Mouse (Mus musculus): ENCODE measurements around the gene Ubash3b. TPM values are rescaled to one million over a fixed set of nuclear protein-coding genes. Genes with fewer than 3 reads are reported as not detected.

Ubash3b gene
- total RNA-seq (2015) (8.8 and 9.9 TPM in 2 replicates), total RNA-seq (2017) (5.3 and 5.8 TPM in 2 replicates)

DNA sequence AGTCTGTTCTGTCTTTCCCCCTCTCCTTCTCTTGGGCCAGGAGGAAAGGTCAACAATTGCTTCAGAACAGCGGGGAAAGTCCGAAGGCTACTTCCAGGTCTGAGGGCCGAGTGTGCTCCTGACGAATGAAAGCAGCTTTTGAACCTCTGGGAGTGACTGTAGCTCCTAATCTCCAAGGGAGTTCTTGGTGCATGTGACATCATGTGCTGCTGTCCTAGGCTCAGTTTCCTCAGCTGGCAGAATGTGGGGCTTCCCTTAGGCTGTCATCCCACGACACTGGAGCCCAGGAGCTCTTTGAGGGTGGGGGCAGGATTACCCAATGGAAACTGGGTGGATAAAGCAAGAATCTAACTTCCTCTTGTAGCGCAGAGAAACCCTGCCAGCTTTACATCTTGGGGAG, at the start of gene Ubash3b:
Gene Ubash3b, minus strand, starts transcription at position 285 of the 400 bp plus-strand sequence.
- ATAC-seq (replicated peaks; ENCODE audit: poor library complexity) = peak; percentile 54

DNA sequence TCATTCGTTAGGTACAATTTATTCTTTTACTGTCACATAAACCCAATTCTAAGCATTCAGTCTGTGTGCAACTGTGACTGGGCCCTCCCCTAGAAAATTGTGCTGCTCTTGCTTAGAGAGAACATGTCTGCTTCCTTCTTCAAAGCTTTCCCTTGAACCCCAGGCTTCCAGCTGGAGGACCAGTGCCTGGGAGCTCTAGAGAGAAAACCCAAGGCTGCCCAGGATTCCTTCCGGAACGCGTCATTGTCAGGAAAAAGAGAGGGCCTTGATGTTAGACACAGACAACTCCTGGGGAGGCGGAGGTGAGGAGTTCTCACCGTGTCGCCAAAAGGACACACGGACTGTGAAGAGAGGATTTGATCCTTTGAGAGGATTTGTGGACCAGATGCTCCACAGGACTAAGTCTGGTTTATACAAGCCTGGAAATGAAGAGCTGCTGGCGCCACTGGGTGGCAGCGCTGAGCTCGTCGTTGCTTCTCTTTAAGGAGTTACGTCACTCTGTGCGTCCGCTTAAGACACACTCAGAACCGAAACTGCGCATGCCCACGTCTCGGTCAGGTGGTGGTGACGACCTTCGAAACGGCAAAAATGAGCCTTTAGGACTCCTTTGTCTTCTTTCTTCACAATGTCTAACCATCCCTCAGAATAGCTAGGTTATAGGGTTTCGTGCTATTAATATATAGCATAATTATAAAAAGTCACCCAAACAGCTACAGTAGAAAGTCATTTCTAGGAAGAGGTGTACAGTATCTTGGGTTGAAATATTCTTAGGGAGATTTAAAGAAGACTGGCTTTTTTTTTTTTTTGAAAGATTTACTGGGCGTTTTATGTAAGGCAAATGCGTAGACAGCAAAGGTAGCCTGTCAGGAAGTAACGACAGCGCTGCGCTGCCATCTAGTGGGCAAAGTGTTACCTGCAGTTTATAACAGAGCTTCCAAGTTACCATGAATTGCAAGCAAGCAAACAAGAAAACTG, 45.9 kb upstream of the Ubash3b start:
- peak; percentile 98 for ATAC-seq (replicated peaks; ENCODE audit: poor library complexity)

DNA sequence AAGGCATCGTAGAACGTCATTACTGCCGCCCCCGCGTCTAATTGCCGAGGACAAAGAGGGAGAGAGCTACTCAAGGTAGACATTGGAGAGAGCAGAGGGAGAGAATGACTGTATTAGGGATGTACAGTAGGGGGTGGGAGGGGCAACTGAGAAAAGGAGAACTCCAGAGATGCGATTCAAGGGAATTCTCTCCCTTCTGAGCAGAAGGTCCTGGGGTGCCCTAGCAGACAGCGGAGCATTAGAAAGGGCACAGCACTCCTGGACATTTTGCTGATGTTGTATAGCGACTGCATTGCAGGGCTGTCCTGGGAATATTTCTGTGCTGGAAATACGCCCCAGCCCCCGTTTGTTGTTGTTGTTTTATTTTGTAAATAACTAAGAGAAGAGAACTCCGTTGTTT, 45.2 kb upstream of the Ubash3b start:
- ATAC-seq (replicated peaks; ENCODE audit: poor library complexity) = no peak

DNA sequence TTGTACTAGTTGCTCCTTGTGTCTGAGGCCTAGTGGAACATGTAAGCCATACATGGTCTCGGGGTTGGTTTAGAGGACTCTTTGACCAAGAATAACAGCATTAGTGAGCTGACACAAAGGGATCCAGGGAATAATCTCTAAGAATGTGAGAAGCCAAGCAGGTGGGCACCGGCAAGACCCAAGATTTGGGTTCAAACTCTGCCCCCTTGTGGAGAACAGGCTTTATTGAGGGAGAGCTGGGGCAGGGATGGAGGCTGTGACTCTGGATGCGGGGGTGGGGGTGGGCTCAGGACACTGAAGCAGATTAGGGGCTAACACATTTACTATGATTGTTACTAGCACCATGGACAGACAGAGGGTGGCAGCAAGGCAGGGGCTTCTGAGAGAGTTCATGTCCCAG, 43.8 kb upstream of the Ubash3b start:
- ATAC-seq (replicated peaks; ENCODE audit: poor library complexity) = no peak

DNA sequence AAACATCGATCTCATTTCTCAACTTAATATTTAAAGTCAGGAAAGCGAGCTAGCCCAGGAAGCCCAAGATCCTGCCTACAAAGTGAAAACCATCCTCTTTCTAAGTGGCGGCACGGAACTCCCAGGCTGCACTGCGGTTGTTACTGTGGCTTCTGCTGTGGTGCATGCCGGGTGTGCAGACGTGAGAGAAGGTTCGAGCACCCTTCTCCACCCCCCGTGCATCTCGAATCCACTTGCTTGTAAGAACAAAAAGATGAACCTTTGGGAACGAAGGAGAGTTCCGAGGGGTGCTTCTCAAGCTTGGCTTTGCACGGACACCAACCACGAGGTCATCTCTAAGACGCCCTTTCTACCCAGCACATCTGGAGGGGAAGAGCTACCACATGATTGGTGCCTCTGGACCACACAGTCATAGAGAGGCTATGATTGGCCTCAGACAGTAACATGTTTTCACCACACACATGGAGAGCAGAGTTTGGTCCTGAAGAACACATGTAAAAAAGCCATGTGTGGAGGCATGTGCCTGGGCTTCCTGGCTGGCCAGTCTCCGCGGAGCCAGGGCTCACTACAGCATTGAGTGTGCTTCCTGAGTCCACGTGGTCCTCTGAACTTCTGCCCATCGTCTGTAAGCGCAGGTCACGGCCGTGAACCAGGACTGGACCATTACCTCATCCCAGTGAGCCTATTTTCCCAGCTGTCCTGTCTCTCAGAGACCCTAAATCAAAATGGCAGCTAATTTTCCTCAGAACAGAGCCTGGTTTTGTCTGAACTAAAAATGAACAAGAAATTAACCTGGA, 38.2 kb upstream of the Ubash3b start:
- no peak for ATAC-seq (replicated peaks; ENCODE audit: poor library complexity)

DNA sequence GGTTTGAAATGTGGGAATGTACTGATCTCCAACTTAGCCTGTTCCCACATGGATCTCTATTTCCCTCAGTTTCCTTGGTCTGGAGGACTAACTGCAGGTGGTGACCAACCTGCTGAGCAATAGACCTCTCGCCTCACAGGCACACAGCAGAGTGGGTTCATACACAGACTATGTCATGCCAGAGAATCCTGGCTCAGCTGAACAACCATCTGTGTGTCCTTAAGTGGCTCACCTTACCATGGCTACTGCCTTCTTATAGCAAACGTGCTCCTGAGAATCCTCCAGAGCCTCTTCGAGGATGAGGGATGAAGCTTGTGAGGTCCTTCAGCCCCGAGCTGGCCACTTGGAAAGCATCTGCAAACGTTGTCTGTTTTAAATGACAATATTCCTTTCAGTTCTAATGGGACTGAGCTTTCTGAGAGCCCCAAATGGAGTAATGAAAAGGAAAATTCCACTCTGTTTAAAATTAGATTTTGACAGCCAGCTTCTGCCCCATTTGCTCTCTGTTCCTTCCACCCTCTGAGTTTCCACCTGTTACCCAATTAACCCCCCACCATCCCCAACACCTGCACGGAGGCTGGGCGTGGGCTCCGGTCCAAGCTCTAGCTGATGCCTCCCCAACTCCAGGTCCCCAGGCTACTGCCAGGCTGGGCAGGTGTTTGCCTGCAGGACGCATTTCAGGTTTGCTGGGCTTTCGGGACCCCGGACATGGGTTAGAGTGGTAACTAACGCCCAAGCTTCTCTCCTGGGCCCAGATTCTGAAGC, 37.2 kb upstream of the Ubash3b start:
- ATAC-seq (replicated peaks; ENCODE audit: poor library complexity) = no peak

DNA sequence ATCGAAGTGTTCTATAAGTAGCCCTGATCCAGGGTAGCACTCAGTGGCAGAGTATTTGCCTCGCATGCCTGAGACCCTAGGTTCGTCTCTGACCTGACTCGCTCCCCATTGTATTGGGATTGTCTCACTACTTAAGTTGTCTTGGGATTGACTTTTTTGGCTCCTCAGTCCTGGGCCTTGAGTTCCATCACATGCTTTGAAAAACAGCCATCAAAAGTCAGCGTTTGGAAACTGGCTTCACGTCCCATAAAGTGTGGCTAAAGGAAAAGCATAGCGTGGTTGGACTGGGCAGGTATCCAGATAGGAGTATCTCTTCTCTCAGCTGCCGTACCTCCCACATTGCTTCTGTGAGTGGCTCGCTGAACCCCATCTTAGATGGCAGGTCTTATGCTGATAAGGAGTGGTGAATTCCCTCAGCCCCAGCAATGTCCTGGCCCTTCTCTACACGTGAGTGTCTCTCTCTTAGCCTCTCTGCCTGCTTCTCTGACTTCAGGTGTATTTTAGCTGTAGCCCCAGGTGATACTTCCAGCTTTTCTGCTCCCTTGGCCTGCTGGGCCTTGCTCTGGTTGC, 34.3 kb upstream of the Ubash3b start:
- ATAC-seq (replicated peaks; ENCODE audit: poor library complexity) = peak; percentile 89

DNA sequence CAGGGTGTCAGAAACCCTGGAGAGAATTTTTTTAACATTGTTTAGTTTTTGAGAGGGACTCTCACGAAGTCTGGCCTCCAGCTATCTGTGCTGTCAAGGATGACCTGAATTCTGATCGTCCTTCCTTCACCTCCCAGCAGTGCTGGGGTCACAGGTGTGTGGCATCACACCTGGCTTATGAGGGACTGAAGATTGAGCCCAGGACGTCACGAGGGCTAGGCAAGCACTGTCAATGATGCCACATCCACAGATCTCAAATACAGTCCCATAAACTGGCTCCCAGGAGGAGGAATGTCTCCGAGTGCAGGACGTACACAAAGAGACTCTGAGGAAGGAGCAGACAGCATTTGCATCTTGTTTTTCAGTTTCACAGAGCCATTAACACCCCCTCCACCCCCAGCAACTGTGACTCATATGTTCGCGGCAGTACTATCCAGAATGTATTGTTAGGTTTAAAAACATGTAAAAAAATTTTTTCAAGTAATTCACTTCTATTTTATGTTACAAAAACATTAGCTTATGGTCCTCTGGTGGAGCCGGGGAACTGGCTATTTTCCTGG, 30.2 kb upstream of the Ubash3b start:
- no peak for ATAC-seq (replicated peaks; ENCODE audit: poor library complexity)

DNA sequence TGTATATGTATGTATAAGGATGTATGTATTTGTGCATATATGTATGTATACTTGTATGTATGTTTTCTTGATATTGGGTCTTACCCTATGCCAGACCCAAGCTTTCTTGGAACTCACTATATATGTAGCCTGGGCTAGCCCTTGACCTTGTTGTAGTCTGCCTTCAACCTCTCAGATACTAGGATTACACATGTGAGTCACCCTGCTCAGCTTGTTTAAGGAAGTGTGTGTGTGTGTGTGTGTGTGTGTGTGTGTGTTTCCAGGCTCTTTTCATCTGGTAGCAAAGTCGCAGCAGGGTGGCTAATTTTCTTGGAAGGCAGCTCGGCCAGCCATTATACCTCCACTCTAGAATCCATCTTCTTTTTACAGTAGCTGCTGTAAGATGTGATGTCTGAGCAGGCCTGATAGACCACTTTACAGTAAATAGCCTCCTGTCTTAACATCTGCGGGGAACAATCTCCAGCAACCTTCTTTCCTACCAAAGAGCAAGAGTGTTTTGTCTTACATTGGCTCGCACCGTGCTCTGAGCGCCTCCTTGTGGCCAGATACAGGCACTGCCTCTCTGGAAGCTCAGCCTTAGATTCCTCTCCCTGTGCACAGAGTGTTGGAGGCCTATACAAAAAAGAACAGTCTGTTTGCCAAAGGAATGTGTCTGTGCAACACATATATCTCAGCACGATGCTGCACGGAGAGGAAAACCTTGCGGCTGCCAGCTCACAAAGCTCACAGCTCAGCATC, 29.4 kb upstream of the Ubash3b start:
- peak; percentile 95 for ATAC-seq (replicated peaks; ENCODE audit: poor library complexity)

DNA sequence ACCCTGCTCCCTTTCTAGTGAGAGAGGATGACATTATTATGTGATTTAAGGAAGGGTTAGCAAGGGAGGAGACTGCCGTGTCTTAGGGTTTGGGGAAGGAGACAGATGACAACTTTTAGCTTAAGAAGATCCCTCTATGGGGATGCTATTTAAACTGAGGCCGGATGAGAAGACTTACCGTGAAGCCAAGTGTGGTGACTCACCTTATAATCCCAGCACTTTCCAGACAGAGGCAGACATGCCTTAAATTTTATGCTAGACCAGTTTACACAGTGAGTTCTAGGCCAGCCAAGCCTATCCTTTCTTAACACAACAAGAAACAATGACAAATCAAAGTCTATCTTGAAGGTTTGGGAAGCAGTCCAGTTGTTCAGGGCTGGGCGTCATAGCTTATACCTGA, 26.4 kb upstream of the Ubash3b start:
- ATAC-seq (replicated peaks; ENCODE audit: poor library complexity) = no peak

DNA sequence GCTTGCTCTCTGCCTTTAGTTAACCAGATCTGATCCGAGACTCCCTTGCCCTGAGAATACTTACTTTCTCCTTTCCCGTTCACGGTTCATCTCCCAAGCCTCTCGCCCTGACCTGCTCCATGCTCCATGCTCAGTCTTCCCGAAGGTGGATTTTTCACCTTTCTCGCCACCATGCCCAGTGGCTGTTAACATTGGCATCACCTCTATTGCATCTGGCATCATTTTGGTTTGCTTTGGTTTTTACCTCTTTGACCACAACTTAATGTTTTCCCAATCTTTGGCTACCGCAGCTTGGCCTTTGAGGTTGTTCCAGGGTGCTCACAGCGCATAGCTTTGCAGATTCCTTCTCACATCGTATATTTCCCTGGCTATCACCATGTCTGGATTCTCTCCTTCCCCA, 26.0 kb upstream of the Ubash3b start:
- ATAC-seq (replicated peaks; ENCODE audit: poor library complexity) = no peak

DNA sequence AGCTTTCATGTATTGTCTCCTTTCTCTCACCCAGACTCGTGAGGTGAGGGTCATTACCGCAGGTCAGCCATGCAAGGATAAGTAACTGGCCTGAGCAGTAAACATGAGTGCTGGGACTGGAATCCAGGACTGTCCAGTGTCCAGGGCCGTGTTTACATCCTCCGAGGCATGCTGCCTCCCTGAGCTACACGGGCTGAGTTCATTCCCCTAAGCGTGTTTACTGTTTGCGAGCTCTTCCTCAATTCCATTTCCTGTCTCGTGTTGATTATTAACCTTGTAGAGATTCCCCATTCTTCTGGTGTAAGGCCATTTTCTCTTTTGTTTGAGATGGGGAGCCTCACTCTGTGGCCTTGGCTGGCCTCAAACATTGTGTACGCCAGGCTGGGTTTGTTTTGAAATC, 23.8 kb upstream of the Ubash3b start:
- no peak for ATAC-seq (replicated peaks; ENCODE audit: poor library complexity)

DNA sequence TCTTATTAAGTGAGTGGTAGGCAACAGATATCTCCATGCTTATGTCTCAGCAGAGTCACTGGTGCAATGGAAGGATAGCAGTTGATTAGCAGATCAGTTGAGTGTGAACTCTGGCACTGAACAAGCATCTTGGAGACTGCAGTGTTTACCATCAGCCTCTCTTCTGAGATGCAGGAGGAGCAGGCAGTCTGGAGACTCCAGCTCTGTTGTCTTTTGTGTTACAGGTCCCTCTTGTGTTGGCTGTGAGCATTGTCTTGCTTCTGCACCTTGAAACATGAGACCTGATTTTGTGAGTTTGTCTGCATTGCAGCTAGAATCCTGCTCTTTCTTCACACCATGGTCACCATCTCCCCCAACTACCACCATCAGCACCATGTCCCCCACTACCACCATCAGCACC, 21.1 kb upstream of the Ubash3b start:
- ATAC-seq (replicated peaks; ENCODE audit: poor library complexity) = peak; percentile 92

DNA sequence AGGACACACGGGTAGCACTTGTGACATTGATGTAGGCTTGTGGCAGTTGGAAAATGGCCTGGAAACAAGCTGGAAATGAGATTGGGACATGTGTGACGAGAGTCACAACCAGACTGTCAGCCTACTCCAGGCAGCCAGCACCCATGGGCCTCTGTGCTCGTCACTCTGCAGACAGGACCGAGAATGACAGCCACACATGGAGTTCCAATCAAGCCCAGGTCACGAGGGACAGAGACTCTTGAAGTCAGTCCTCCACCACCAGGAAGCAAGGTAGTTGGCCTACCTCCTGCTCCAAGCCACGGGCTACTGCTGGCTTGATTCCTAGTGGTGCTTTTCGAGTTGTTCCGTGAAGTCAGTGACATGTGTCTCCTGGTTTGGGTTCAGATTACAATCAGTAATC, 20.3 kb upstream of the Ubash3b start:
- no peak for ATAC-seq (replicated peaks; ENCODE audit: poor library complexity)

DNA sequence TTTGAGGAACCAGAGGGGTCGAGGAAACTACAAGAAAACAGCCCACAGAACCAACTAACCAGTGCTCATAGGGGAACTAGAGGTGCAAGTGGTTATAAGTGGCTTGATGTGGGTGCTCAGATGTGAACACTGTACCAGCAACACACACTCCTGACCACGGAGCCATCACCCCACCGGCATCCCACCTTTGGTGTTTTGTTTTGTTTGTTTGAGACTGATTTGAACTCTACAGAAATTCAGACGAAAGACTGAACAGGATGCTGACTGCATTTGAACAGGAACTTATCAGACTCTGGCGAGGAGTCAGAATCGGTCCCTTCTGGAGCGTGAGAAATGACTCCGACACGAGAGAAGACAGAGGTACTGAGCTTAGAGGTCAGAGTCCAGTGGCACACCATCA, 19.9 kb upstream of the Ubash3b start:
- no peak for ATAC-seq (replicated peaks; ENCODE audit: poor library complexity)

DNA sequence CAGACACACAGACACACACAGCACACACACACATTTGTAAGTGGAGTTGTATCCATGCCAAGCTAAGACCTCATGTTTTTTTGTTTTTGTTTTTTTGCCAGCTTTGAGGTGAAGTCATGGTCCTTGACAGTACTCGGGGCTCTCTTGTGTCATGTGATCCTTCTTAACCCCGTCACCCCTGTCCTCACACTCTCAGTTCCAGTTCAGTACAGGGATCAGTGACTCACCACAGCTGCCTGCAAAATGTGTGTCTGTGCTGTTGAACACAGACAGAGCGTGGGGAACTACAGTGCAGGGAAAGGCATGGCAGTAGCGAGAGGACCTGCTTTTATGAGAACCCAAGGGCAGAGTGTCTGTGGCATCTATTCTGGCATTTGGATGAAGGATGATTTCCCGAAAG, 17.6 kb upstream of the Ubash3b start:
- 0 out of 2 replicates have a peak, but pooled peaks have one; percentile 21 for ATAC-seq (replicated peaks; ENCODE audit: poor library complexity)

DNA sequence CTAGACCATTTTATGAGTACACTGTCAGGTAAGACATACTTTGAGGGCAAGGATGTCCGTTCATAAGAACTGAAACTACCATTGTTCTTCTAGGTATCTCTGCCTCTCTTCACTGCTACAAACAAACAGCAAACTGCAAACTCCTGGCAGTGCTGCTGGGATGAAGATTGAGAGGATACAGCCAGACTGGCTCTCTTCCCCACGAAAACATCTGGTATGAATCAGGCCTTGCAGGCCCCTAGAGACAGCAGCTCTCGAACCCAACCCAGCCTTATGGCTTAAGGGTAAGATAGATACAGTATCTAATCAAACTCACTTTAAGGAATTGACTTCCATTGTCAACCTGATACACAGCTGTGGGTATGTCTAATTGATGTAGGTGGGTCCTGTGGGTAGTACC, 11.7 kb upstream of the Ubash3b start:
- no peak for ATAC-seq (replicated peaks; ENCODE audit: poor library complexity)

DNA sequence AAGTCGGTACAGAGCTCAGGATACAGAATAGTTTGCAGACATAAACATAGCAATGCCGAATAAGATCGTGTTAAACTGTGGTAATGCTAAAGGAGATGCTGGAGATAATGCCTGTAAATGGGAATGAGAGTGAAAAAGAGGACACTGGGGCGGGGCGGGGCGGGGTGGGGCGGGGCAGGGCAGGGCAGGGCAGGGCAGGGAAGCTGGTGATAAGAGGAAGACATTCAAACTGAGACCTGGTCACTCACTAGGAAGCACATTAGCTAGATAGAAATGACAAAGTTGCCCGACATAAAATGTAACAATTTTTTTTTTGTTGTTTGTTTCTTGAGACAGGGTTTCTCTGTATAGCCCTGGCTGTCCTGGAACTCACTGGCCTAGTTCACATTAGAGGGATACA, 10.9 kb upstream of the Ubash3b start:
- ATAC-seq (replicated peaks; ENCODE audit: poor library complexity) = no peak

DNA sequence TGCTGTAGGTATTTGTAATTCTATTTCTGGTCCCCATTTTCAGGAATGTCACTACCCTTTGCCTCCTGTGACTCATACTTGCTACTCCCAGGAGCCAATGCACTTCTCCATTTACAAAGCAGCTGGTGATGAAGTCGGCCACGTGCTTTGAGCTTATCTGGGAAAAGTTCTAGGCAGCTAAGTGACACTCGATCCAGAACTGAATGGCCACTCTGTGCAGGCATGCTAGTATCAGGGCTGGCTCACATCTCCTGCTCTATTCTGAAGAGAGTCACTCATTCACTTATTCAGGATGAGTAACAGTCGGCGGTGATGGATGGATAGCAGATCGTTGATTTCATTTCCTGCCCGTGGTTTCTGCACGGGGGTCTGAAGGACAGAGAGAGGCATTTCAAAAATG, 8.5 kb upstream of the Ubash3b start:
- ATAC-seq (replicated peaks; ENCODE audit: poor library complexity) = peak; percentile 20; the same call in 1 of the 2 replicates

DNA sequence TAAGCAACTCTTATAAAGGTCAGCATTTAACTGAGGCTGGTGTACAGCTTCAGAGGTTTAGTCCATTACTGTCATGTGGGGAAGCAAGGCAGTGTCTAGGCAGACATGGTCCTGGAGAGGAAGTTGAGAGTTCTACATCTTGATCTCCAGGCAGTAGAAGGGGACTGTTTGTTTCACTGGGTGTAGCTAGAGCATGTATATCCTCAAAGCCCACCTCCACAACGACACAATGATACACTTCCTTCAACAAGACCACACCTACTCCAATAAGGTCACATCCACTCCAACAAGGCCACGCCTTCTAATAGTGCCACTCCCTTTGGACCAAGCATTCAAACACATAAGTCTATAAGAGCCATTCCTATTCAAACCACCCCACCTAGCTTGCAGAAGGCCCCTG, 7.2 kb upstream of the Ubash3b start:
- peak; percentile 26 for ATAC-seq (replicated peaks; ENCODE audit: poor library complexity)
